Mouse (Mus musculus) midbrain, embryonic 10.5 days (tissue): ENCODE data around the gene Gjb2. TPM values are rescaled to one million over a fixed set of nuclear protein-coding genes. Genes with fewer than 3 reads are reported as not detected.

Source experiments
- DNase-seq: peaks from one replicate; pipeline ENCODE4 v3.0.0-alpha.2; 2017; ENCODE audit warnings: low spot score
- H3K27ac ChIP-seq: fragments of 300-500 bp; sonication (generic); replicated peaks from 2 replicates; pipeline ENCODE4 v1.5.1; 2016; ENCODE audit warnings: mild to moderate bottlenecking
- H3K27me3 ChIP-seq: fragments of 300-500 bp; sonication (generic); 2 replicates; pipeline ENCODE4 v1.6.1; 2016; ENCODE audit warnings: low read depth, mild to moderate bottlenecking; ENCODE audit not compliant: poor library complexity, severe bottlenecking
- H3K36me3 ChIP-seq: fragments of 300-500 bp; sonication (generic); 2 replicates; pipeline ENCODE4 v1.6.1; 2016; ENCODE audit warnings: mild to moderate bottlenecking, moderate library complexity
- H3K4me1 ChIP-seq: fragments of 300-500 bp; sonication (generic); 2 replicates; pipeline ENCODE4 v1.6.1; 2016
- H3K4me3 ChIP-seq: fragments of 300-500 bp; sonication (generic); 2 replicates; pipeline ENCODE4 v1.5.1; 2016; ENCODE audit warnings: mild to moderate bottlenecking, moderate library complexity
- H3K9me3 ChIP-seq: fragments of 300-500 bp; sonication (generic); replicated peaks from 2 replicates; pipeline ENCODE4 v1.6.1; 2016; ENCODE audit warnings: mild to moderate bottlenecking
- WGBS: fragments of 180-500 bp; shearing (Covaris S2); methylation state at CpG from one replicate; pipeline ENCODE4 v1.1.7; 2016; 5-methylcytosine and 5-hydroxymethylcytosine counted together
- polyA plus RNA-seq: library from polyadenylated mRNA; unstranded; fragments of >200 nt; fragmentation: Nextera tagmentation; extraction: Ambion mirVana; gene quantifications from 2 replicates; pipeline ENCODE4 v1.2.1, GENCODE M21; 2016

The Gjb2 gene
- polyA plus RNA-seq, result 0.70 and 3.4 TPM in 2 replicates

GRCm38 (mm10) chr14:57104106-57105023 lies at the start of gene Gjb2:
Gene Gjb2 (minus strand): TSS chr14:57104702.
- Histone ChIP-seq H3K4me1 (peaks cover 17% of the 10 kb centered on the region), H3K4me3 (peak within 1 kb of the TSS; percentile 76), H3K36me3 (no peaks in the 10 kb centered on the region), H3K27ac (peak within 1 kb of the TSS; percentile 69; the same call in 1 of the 2 replicates), H3K27me3 (peaks cover 87% of the 10 kb centered on the region), H3K9me3 (no peaks in the 10 kb centered on the region)
- WGBS, result under 1% methylated on average over 101 of the region's 101 CpGs
- peak; percentile 58 for DNase-seq

DNA sequence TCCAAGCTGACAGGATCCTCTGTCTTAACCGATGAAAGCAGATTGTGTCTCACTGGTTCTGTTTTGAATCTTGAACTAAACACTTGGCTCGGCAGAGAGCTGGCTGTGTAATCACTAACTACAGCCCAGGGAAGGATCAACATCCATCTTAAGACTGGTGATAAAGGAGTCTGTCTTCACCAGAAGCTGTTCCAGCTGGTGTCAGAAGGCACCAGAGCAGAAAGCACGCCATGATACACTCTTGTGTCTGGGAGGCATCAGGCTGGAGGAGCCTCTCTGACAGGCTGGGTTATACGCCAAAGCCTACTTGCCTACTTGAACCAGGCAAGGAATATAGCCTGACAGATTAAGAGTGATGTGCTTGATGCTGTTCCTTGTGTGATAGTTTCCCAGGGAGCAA lies 41.2 kb upstream of the Gjb2 start:
- H3K36me3 ChIP-seq, result no peaks in the 10 kb centered on the region
- H3K27ac ChIP-seq, result no peak overlapping the region
- no peak for DNase-seq
- H3K4me1 ChIP-seq, result peaks cover 5% of the 10 kb centered on the region; the same call in 1 of the 2 replicates
- no peaks in the 10 kb centered on the region for H3K9me3 ChIP-seq
- H3K27me3 ChIP-seq, result no peaks in the 10 kb centered on the region
- H3K4me3 ChIP-seq, result no peak overlapping the region
- WGBS, result 71% methylated on average over 4 of the region's 4 CpGs

DNA sequence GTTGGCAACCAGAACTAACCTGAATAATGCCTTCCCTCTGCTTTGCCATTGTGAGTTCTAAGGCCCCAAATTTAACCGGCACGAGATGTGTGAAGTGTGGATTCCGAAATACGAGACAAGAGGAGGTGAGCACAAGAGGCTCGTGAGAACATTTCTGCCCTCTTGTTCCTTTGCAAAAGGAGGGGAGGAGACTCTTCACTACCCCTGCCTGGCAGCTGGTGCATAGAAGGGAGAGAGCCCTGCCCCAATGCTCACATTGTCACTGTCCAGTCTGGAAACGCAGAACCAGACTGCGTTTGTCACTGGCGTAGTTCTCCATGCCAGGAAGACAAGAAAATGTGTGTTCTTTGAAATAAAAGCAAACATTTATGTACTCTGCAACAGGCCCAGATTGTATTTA lies 30.8 kb upstream of the Gjb2 start:
- Histone ChIP-seq H3K27ac (no peak overlapping the region), H3K4me1 (peaks cover 30% of the 10 kb centered on the region), H3K4me3 (no peak overlapping the region), H3K9me3 (no peaks in the 10 kb centered on the region), H3K36me3 (no peaks in the 10 kb centered on the region), H3K27me3 (peaks cover 58% of the 10 kb centered on the region)
- 54% methylated on average over 8 of the region's 8 CpGs for WGBS
- DNase-seq, result no peak

DNA sequence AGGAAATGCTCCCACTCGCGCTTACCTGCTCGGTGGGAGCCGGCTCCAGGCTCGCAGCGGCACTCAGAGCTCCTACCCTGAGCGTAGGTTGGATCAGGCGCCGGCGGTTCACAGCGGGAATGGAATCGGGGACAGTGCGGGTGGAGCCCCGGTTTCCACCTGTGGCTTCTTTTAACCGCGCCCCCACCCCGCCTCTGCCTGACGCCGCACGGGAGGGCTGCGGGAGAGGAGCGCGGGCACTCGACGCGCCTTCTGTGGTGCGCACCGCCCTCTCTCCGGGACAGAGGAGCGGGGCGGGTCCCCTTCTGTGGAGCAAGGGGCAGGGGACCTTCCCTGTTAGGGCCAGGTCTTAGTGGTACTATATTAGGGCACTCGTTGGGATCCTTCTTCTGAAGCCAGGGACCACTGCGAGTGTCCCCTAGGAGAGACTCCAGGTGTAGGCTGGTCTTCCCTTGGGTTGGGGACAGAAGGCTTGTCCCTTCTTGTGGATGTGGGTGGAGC lies 28.7 kb upstream of the Gjb2 start, which contains the start of gene Gjb6:
Gene Gjb6 (minus strand): TSS at position 451 of the 501 bp plus-strand sequence.
- WGBS, result 2% methylated on average over 33 of the region's 33 CpGs
- DNase-seq, result no peak
- Histone ChIP-seq H3K36me3 (no peaks in the 10 kb centered on the region), H3K27ac (no peak within 1 kb of the TSS; the same call in 1 of the 2 replicates), H3K4me1 (peaks cover 30% of the 10 kb centered on the region), H3K9me3 (no peaks in the 10 kb centered on the region), H3K27me3 (peaks cover 64% of the 10 kb centered on the region), H3K4me3 (peak within 1 kb of the TSS; percentile 59)

DNA sequence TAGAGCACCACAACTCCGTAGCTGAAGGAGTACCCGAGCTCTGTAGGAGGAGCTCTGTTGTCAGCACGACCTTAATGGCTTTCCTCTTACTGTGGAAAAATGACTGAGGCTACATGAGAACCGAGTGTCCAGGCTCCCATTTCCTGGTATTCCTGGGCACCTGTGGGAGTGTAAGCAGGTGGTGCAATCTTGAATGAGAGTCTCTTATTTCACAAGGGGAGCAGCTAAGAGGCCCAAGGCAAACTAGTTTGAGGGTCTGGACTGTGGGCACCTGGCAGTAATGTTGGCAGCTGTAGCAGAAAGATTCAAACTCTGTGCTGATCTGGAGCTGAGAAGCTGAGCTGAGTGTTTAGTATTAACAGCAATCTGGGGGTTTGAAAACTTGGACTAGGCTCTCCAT lies 22.9 kb upstream of the Gjb2 start:
- 81% methylated on average over 4 of the region's 4 CpGs for WGBS
- peaks cover 2% of the 10 kb centered on the region; the same call in 1 of the 2 replicates for H3K4me1 ChIP-seq
- no peak for DNase-seq
- H3K4me3 ChIP-seq, result no peak overlapping the region
- peaks cover 24% of the 10 kb centered on the region for H3K27me3 ChIP-seq
- H3K36me3 ChIP-seq, result no peaks in the 10 kb centered on the region
- H3K9me3 ChIP-seq, result no peaks in the 10 kb centered on the region
- H3K27ac ChIP-seq, result no peak overlapping the region

DNA sequence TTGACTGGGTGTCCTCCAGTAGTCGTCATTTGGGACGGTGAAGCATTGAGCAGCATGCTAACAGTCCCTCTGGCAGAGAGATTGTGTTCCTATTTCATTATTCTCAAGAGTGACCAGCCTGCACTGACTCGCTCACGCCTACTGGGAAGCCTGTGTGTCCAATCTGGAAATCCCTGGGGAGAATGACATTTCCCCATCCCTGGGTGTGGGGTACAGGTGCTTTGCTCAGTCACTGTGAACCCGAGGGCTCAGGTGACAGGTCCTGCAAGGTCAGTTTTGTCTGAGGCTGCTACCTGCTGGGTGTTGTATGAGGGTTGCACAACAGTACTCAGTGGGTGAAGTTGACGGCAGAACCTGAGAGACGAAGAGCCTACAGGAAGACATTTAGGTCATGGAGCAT lies 17.8 kb upstream of the Gjb2 start:
- no peak overlapping the region for H3K4me3 ChIP-seq
- DNase-seq, result no peak
- no peak overlapping the region for H3K27ac ChIP-seq
- no peaks in the 10 kb centered on the region for H3K27me3 ChIP-seq
- H3K36me3 ChIP-seq, result no peaks in the 10 kb centered on the region
- 0 out of 2 replicates have a peak, but pooled peaks cover 5% of the 10 kb centered on the region for H3K4me1 ChIP-seq
- no peaks in the 10 kb centered on the region for H3K9me3 ChIP-seq
- WGBS, result 92% methylated on average over 7 of the region's 7 CpGs

DNA sequence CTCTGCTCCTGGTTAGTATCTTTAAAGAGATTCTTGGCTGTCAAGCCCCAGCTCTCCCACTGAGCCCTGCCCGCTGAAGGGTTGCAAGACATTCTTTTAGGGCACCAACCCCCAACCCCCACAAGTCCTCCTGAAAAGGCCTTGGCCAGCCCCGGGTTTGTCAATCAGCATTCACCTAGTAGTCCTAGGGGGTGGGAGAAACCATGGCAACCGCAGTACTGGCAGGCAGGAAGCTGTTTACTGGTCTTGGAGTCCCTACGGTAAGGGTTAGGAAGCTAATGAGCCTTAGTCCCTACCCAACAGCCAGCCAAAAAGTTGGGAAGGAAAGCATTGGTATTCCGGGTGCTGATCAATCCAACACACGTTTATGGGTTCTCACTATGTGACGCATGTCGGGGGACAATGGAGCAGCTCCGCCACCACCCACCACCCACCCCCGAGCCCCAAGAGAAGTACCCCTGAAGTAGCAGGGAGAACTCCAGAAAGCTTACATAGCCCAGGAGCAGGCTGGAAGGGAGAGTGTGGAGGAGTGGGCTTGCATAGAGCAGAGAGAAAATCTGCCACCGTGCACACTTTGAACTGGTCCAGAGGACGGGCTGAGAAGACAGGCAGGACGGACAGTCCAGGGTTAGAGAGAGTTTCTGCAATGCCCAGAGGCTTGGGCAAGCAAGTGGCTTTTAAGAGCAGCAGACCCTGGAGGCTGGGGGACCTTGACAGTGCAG lies 11.5 kb upstream of the Gjb2 start, which contains the start of gene Gm4491:
Gene Gm4491 (minus strand): TSS at position 61 of the 722 bp plus-strand sequence.
- H3K27ac ChIP-seq, result peak within 1 kb of the TSS; percentile 68
- WGBS, result 8% methylated on average over 13 of the region's 13 CpGs
- H3K27me3 ChIP-seq, result peaks cover 3% of the 10 kb centered on the region; the same call in 1 of the 2 replicates
- no peaks in the 10 kb centered on the region for H3K9me3 ChIP-seq
- H3K4me3 ChIP-seq, result peak within 1 kb of the TSS; percentile 41
- H3K4me1 ChIP-seq, result peaks cover 39% of the 10 kb centered on the region
- DNase-seq, result peak; percentile 70
- H3K36me3 ChIP-seq, result no peaks in the 10 kb centered on the region

- H3K27ac ChIP-seq, result no peak overlapping the region
- no peaks in the 10 kb centered on the region for H3K36me3 ChIP-seq
- peaks cover 47% of the 10 kb centered on the region for H3K27me3 ChIP-seq
- 7% methylated on average over 4 of the region's 4 CpGs for WGBS
- H3K4me3 ChIP-seq, result no peak overlapping the region
- peaks cover 14% of the 10 kb centered on the region for H3K4me1 ChIP-seq
- peak; percentile 38 for DNase-seq
- no peaks in the 10 kb centered on the region for H3K9me3 ChIP-seq
These were observed 4.7 kb upstream of the Gjb2 start for GRCm38 (mm10) chr14:57109194-57109593.

- no peak overlapping the region for H3K27ac ChIP-seq
- WGBS, result 83% methylated on average over 5 of the region's 5 CpGs
- no peak for DNase-seq
- peaks cover 17% of the 10 kb centered on the region for H3K4me1 ChIP-seq
- H3K4me3 ChIP-seq, result no peak overlapping the region
- no peaks in the 10 kb centered on the region for H3K36me3 ChIP-seq
- H3K9me3 ChIP-seq, result no peaks in the 10 kb centered on the region
- H3K27me3 ChIP-seq, result peaks cover 60% of the 10 kb centered on the region
These were observed 3.4 kb upstream of the Gjb2 start for GRCm38 (mm10) chr14:57107916-57108315.

DNA sequence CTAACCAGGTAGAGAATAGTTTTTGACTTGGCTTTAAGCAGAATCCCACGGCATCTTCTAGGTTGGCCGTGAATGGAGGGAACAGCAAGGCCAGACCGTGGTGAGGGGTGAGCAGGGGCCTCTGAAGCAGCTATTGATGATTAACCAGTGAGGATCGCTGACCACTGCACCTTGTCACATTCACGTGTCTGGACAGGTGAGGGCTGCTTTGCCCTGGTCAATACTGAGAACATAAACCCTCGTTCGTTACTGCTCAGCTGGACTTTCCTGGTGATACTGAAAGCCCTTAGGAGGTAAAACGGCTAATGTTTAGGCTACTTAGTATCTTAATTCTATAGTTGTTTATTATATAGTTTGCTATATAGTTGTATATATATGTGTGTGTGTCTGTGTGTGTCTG lies 2.6 kb upstream of the Gjb2 start:
- Histone ChIP-seq H3K9me3 (no peaks in the 10 kb centered on the region), H3K4me1 (peaks cover 17% of the 10 kb centered on the region), H3K4me3 (no peak overlapping the region), H3K27me3 (peaks cover 68% of the 10 kb centered on the region), H3K36me3 (no peaks in the 10 kb centered on the region), H3K27ac (no peak overlapping the region)
- DNase-seq, result no peak
- WGBS, result 84% methylated on average over 8 of the region's 8 CpGs

DNA sequence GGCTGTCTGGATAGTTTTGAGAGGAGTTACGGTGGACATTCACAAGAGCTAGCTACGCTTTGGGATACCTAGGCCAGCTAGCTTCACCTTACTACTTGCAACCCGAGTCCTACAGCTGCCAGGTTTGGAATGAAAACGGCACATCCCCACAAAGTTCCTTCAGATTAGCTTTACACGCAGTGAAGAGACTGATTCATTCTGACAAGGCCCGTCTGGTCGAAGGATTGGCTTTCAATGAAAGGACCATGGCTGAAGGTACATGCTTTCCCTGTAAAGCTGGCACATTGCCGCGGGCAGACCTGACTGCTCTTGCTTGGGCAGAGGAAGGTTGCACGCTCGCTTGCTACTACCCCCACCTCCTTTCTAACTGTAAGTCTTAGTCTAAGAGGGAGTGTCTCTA lies 1.2 kb upstream of the Gjb2 start:
- Histone ChIP-seq H3K27me3 (peaks cover 76% of the 10 kb centered on the region), H3K36me3 (no peaks in the 10 kb centered on the region), H3K4me3 (no peak overlapping the region), H3K4me1 (peaks cover 17% of the 10 kb centered on the region), H3K9me3 (no peaks in the 10 kb centered on the region), H3K27ac (no peak overlapping the region)
- WGBS, result 46% methylated on average over 11 of the region's 11 CpGs
- DNase-seq, result no peak

GRCm38 (mm10) chr14:57105111-57105510 lies 609 bp upstream of the Gjb2 start:
- peak; percentile 31 for DNase-seq
- H3K27me3 ChIP-seq, result peaks cover 82% of the 10 kb centered on the region
- 15% methylated on average over 14 of the region's 14 CpGs for WGBS

More at GRCm38 (mm10) chr14:57105111-57105510, 609 bp upstream of the Gjb2 start:
- Histone ChIP-seq H3K4me1 (peaks cover 17% of the 10 kb centered on the region), H3K9me3 (no peaks in the 10 kb centered on the region), H3K4me3 (peak overlapping the region; percentile 76), H3K27ac (no peak overlapping the region), H3K36me3 (no peaks in the 10 kb centered on the region)
